Mouse (Mus musculus): ENCODE results near the gene Sfn.

GRCm38 (mm10) chr4:133627039-133627438, 25.1 kb upstream of the Sfn start:
- TF ChIP-seq ZNF384 (IDR thresholded peaks at IDR 0.05; ENCODE audit: low read depth, low read length): no peak
- no peak for TF ChIP-seq MXI1 (IDR thresholded peaks at IDR 0.05; ENCODE audit: low read depth, low read length)
- no peak for TF ChIP-seq HCFC1 (IDR thresholded peaks at IDR 0.05; ENCODE audit: low read depth, low read length)
- TF ChIP-seq MAFK (IDR thresholded peaks at IDR 0.05; ENCODE audit: insufficient replicate concordance, low read length): no peak

Data from CH12.LX (cell line).